Mouse (Mus musculus): ENCODE data around the gene Lgals4. TPM values are rescaled to one million over a fixed set of nuclear protein-coding genes. Genes with fewer than 3 reads are reported as not detected.
"Not testable (repeated sequence)": the region's sequence is repeated elsewhere in the genome, so short reads cannot be mapped to it uniquely, and the experiment has no call there.

The Lgals4 gene
- polyA plus RNA-seq, 1 experiment from 2014 or later: 1,462 TPM

DNA sequence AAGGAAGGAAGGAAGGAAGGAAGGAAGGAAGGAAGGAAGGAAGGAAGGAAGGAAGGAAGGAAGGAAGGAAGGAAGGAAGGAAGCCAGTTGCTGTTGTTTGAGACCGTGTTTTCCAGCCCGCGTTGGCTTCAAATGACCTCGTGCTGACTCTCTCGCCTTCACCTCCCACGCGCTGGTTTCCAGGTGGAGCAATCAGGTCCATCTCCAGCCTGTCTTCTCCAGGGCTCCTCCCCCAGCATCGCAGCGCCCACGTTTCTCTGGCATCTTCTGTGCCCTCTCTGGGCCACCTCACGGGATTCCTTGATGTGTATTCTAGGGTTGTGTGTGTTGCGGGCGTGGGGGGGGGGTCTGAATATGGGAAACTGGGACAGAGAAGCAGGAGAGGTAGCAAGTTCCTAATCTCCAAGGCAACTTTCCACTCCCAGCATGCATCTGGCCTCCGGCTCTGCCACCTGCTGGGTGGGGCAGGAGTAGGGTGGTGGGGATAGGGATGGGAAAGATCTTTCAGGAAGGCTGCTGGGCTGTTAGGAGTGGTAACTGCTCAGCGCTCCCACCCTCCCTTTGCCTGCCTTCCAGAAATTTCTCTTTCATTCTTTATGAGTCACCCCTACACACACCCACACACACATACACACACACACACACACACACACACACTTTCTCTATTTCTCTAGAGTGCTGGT, 29.3 kb downstream of the Lgals4 start:
- 72% methylated on average over 15 of the region's 15 CpGs for WGBS
- no peaks in the 10 kb centered on the region for H3K9me3 ChIP-seq
- no peaks in the 10 kb centered on the region for H3K36me3 ChIP-seq
- peaks cover 28% of the 10 kb centered on the region for H3K4me1 ChIP-seq (replicated peaks)
- no peak overlapping the region for H3K4me3 ChIP-seq (replicated peaks)
- H3K27me3 ChIP-seq (replicated peaks): no peaks in the 10 kb centered on the region
- H3K4me2 ChIP-seq (replicated peaks): no peak overlapping the region
- H3K9ac ChIP-seq: no peak overlapping the region
- no peak overlapping the region for H3K27ac ChIP-seq
- ATAC-seq: no peak

DNA sequence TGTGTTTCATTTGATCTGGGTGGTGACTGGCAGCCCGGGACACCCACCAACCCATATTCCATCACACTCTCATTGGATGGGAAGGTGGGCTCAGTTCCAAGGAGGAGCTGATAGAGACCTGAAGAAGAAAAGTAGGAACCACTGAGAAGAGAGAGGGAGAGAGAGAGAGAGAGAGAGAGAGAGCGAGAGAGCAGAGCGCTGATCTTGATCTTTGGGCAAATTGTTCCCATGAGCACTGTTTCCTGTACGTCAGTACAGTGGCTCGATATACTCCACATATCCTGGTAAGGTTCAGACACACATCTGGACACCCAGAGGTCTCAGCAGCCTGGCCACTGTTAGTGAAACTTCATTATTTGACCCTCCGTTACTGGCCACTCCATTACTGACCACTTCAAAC, 29.9 kb downstream of the Lgals4 start, which contains the start of gene Lgals7:
Gene Lgals7, plus strand, starts transcription at position 314 of the 400 bp plus-strand sequence.
- Histone ChIP-seq H3K27ac (no peak within 1 kb of the TSS), H3K9ac (no peak within 1 kb of the TSS), H3K4me3 (replicated peaks) (no peak within 1 kb of the TSS), H3K4me1 (replicated peaks) (peaks cover 28% of the 10 kb centered on the region), H3K27me3 (replicated peaks) (no peaks in the 10 kb centered on the region), H3K4me2 (replicated peaks) (no peak within 1 kb of the TSS), H3K9me3 (no peaks in the 10 kb centered on the region), H3K36me3 (no peaks in the 10 kb centered on the region)
- WGBS: 83% methylated on average over 6 of the region's 6 CpGs
- ATAC-seq: no peak

GRCm38 (mm10) chr7:28864288-28864750, 30.7 kb downstream of the Lgals4 start:
- Histone ChIP-seq H3K27ac (no peak overlapping the region), H3K36me3 (no peaks in the 10 kb centered on the region), H3K4me1 (replicated peaks) (peaks cover 28% of the 10 kb centered on the region), H3K4me3 (replicated peaks) (no peak overlapping the region), H3K4me2 (replicated peaks) (no peak overlapping the region), H3K9ac (no peak overlapping the region), H3K9me3 (no peaks in the 10 kb centered on the region), H3K27me3 (replicated peaks) (no peaks in the 10 kb centered on the region)
- no peak for ATAC-seq
- 45% methylated on average over 9 of the region's 9 CpGs for WGBS

GRCm38 (mm10) chr7:28865481-28866300, 32.0 kb downstream of the Lgals4 start:
- Histone ChIP-seq H3K4me2 (replicated peaks) (peak overlapping the region; percentile 58), H3K4me1 (replicated peaks) (peaks cover 28% of the 10 kb centered on the region), H3K36me3 (no peaks in the 10 kb centered on the region), H3K4me3 (replicated peaks) (peak overlapping the region; percentile 19), H3K27ac (0 out of 2 replicates have a peak overlapping the region, but pooled peaks have one; percentile 5), H3K9ac (peak overlapping the region; percentile 18), H3K27me3 (replicated peaks) (no peaks in the 10 kb centered on the region), H3K9me3 (no peaks in the 10 kb centered on the region)
- peak; percentile 60 for ATAC-seq
- WGBS: 38% methylated on average over 33 of the region's 33 CpGs

- H3K36me3 ChIP-seq: no peaks in the 10 kb centered on the region
- H3K4me1 ChIP-seq (replicated peaks): peaks cover 28% of the 10 kb centered on the region
- WGBS: 90% methylated on average over 28 of the region's 28 CpGs
- no peak overlapping the region for H3K9ac ChIP-seq
- no peak overlapping the region for H3K4me3 ChIP-seq (replicated peaks)
- peak overlapping the region; percentile 40; the same call in 1 of the 2 replicates for H3K27ac ChIP-seq
- H3K27me3 ChIP-seq (replicated peaks): no peaks in the 10 kb centered on the region
- H3K4me2 ChIP-seq (replicated peaks): peak overlapping the region; percentile 51; the same call in 1 of the 2 replicates
- peak; percentile 33 for ATAC-seq
- no peaks in the 10 kb centered on the region for H3K9me3 ChIP-seq
Observed at GRCm38 (mm10) chr7:28866769-28867507, 33.3 kb downstream of the Lgals4 start.

GRCm38 (mm10) chr7:28867508-28868340, 34.1 kb downstream of the Lgals4 start:
- H3K4me1 ChIP-seq (replicated peaks): peaks cover 28% of the 10 kb centered on the region
- H3K9me3 ChIP-seq; H3K36me3 ChIP-seq; H3K9ac ChIP-seq; H3K27me3 ChIP-seq (replicated peaks): not testable (repeated sequence)
- peak overlapping the region; percentile 51 for H3K4me2 ChIP-seq (replicated peaks)
- H3K4me3 ChIP-seq (replicated peaks): peak overlapping the region; percentile 11; the same call in 1 of the 2 replicates
- WGBS: 27% methylated on average over 23 of the region's 23 CpGs
- peak; percentile 77 for ATAC-seq
- H3K27ac ChIP-seq: peak overlapping the region; percentile 40; the same call in 1 of the 2 replicates

- H3K9ac ChIP-seq: no peak overlapping the region
- H3K4me3 ChIP-seq (replicated peaks): no peak overlapping the region
- no peaks in the 10 kb centered on the region for H3K9me3 ChIP-seq
- no peak for ATAC-seq
- H3K27me3 ChIP-seq (replicated peaks): no peaks in the 10 kb centered on the region
- no peak overlapping the region for H3K27ac ChIP-seq
- WGBS: 84% methylated on average over 24 of the region's 24 CpGs
- no peaks in the 10 kb centered on the region for H3K36me3 ChIP-seq
- H3K4me1 ChIP-seq (replicated peaks): peaks cover 10% of the 10 kb centered on the region; the same call in 1 of the 2 replicates
- H3K4me2 ChIP-seq (replicated peaks): no peak overlapping the region
Observed at GRCm38 (mm10) chr7:28870901-28871664, 37.4 kb downstream of the Lgals4 start.

DNA sequence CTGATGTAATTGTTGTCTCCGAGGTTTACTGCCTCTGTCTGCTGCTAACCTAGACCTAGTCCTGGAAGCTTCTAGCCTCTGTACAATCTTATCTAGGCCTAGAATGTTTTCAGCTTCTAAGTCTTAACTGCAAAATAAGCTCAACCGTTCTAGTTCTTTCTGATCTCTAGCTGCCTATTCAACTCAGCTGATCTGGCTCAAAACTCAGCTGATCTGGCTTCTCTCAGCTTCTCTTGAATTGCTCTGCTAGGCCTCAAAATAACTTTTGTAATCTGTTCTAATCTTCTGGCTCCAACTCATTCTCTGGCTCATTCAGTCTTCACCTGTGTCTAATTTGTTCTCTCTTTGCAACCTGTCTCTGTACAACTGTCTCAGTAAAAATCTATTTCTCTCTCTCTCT, 40.9 kb downstream of the Lgals4 start:
- H3K27me3 ChIP-seq (replicated peaks): no peaks in the 10 kb centered on the region
- no peak overlapping the region for H3K4me3 ChIP-seq (replicated peaks)
- no peak overlapping the region for H3K4me2 ChIP-seq (replicated peaks)
- H3K36me3 ChIP-seq: no peaks in the 10 kb centered on the region
- ATAC-seq: no peak
- no peaks in the 10 kb centered on the region for H3K9me3 ChIP-seq
- no peaks in the 10 kb centered on the region for H3K4me1 ChIP-seq (replicated peaks)
- H3K27ac ChIP-seq: no peak overlapping the region
- 51% methylated on average over 2 of the region's 2 CpGs for WGBS
- no peak overlapping the region for H3K9ac ChIP-seq

- 73% methylated on average over 4 of the region's 4 CpGs for WGBS
- Histone ChIP-seq H3K27ac (no peak overlapping the region), H3K36me3 (no peaks in the 10 kb centered on the region), H3K9ac (no peak overlapping the region), H3K4me3 (replicated peaks) (no peak overlapping the region), H3K27me3 (replicated peaks) (no peaks in the 10 kb centered on the region), H3K4me2 (replicated peaks) (no peak overlapping the region), H3K9me3 (no peaks in the 10 kb centered on the region), H3K4me1 (replicated peaks) (no peaks in the 10 kb centered on the region)
- ATAC-seq: no peak
Observed at GRCm38 (mm10) chr7:28876099-28876498, 42.4 kb downstream of the Lgals4 start.

DNA sequence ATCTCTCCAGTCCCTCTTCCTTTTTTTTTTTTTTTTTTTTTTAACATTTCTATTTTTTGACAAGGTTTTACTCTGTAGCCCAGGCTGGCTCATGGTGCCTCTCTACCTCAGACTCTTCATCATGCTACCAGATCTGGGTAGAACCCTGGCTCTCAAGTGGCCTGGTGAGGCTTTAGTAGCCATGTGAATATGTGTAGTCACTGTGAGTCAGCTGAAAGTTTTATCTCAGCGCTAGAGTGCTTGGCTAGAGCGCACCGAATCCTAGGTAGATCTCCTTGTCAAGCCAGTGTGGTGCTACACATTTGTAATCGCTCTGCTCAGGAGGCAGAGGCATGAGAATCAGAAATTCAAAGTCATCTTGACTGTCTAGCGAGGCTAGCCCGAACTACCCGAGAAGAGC, 43.5 kb downstream of the Lgals4 start:
- Histone ChIP-seq H3K27ac (no peak overlapping the region), H3K4me3 (replicated peaks) (no peak overlapping the region), H3K9ac (no peak overlapping the region), H3K9me3 (no peaks in the 10 kb centered on the region), H3K36me3 (no peaks in the 10 kb centered on the region), H3K4me2 (replicated peaks) (no peak overlapping the region), H3K27me3 (replicated peaks) (no peaks in the 10 kb centered on the region), H3K4me1 (replicated peaks) (0 out of 2 replicates have a peak, but pooled peaks cover 4% of the 10 kb centered on the region)
- 82% methylated on average over 7 of the region's 7 CpGs for WGBS
- no peak for ATAC-seq

- ATAC-seq: no peak
- H3K4me3 ChIP-seq (replicated peaks): no peak overlapping the region
- no peaks in the 10 kb centered on the region for H3K9me3 ChIP-seq
- 0 out of 2 replicates have a peak, but pooled peaks cover 4% of the 10 kb centered on the region for H3K4me1 ChIP-seq (replicated peaks)
- no peak overlapping the region for H3K27ac ChIP-seq
- no peaks in the 10 kb centered on the region for H3K36me3 ChIP-seq
- no peaks in the 10 kb centered on the region for H3K27me3 ChIP-seq (replicated peaks)
- 86% methylated on average over 4 of the region's 4 CpGs for WGBS
- no peak overlapping the region for H3K4me2 ChIP-seq (replicated peaks)
- H3K9ac ChIP-seq: no peak overlapping the region
Observed at GRCm38 (mm10) chr7:28877856-28878255, 44.2 kb downstream of the Lgals4 start.

All from intestine, embryonic 15.5 days (tissue).